Mouse (Mus musculus) right cerebral cortex, postnatal 25 days (tissue): ENCODE results near the gene Cachd1.

ENCODE experiments used
- DNase-seq: peaks from one replicate; pipeline ENCODE4 v3.0.0; 2022

Gene Cachd1

GRCm38 (mm10) chr4:101076425-101076824 is 299.9 kb downstream of the Cachd1 start:
- DNase-seq: no peak
